Mouse (Mus musculus): Measurements from ENCODE around the gene Plxdc2. TPM values are rescaled to one million over a fixed set of nuclear protein-coding genes. Genes with fewer than 3 reads are reported as not detected.

Plxdc2 gene
- total RNA-seq (2021) = 10 to 100 TPM; 14.4 to 15.9 TPM

GRCm38 (mm10) chr2:16356106-16356818 lies at the start of gene Plxdc2:
Plxdc2 (plus strand) TSS chr2:16356304.
- DNase-seq = peak; percentile 64

GRCm38 (mm10) chr2:16310387-16310786 lies 45.7 kb upstream of the Plxdc2 start:
- DNase-seq = no peak

GRCm38 (mm10) chr2:16312400-16313070 lies 43.6 kb upstream of the Plxdc2 start:
- peak; percentile 19 for DNase-seq

- no peak for DNase-seq
These were observed 20.8 kb upstream of the Plxdc2 start for GRCm38 (mm10) chr2:16335194-16335781.

- no peak for DNase-seq
These were observed 11.5 kb upstream of the Plxdc2 start for GRCm38 (mm10) chr2:16344564-16344963.

GRCm38 (mm10) chr2:16351106-16351505 lies 5.0 kb upstream of the Plxdc2 start:
- DNase-seq = no peak

GRCm38 (mm10) chr2:16355611-16356105 lies 446 bp upstream of the Plxdc2 start:
- peak; percentile 22 for DNase-seq

- DNase-seq = peak; percentile 9
These were observed 1.1 kb downstream of the Plxdc2 start for GRCm38 (mm10) chr2:16356921-16357837.

GRCm38 (mm10) chr2:16357946-16358345 lies 1.8 kb downstream of the Plxdc2 start:
- DNase-seq = no peak

GRCm38 (mm10) chr2:16359341-16359928 lies 3.3 kb downstream of the Plxdc2 start:
- DNase-seq = peak; percentile 12

GRCm38 (mm10) chr2:16364749-16365148 lies 8.6 kb downstream of the Plxdc2 start:
- no peak for DNase-seq

GRCm38 (mm10) chr2:16365830-16366401 lies 9.8 kb downstream of the Plxdc2 start:
- DNase-seq = no peak

- no peak for DNase-seq
These were observed 14.3 kb downstream of the Plxdc2 start for GRCm38 (mm10) chr2:16370419-16370818.

- DNase-seq = no peak
These were observed 18.2 kb downstream of the Plxdc2 start for GRCm38 (mm10) chr2:16374288-16374687.

- DNase-seq = no peak
These were observed 30.1 kb downstream of the Plxdc2 start for GRCm38 (mm10) chr2:16386206-16386605.

GRCm38 (mm10) chr2:16386692-16387091 lies 30.6 kb downstream of the Plxdc2 start:
- DNase-seq = no peak

- DNase-seq = no peak
These were observed 31.7 kb downstream of the Plxdc2 start for GRCm38 (mm10) chr2:16387787-16388186.

GRCm38 (mm10) chr2:16397501-16397900 lies 41.4 kb downstream of the Plxdc2 start:
- DNase-seq = no peak

- DNase-seq = no peak
These were observed 41.9 kb downstream of the Plxdc2 start for GRCm38 (mm10) chr2:16398006-16398405.

- DNase-seq = no peak
These were observed 42.8 kb downstream of the Plxdc2 start for GRCm38 (mm10) chr2:16398896-16399295.

- no peak for DNase-seq
These were observed 50.4 kb downstream of the Plxdc2 start for GRCm38 (mm10) chr2:16406508-16406907.
